8 mouse cellular contexts compared by ENCODE assay signal in the genomic region with DNA sequence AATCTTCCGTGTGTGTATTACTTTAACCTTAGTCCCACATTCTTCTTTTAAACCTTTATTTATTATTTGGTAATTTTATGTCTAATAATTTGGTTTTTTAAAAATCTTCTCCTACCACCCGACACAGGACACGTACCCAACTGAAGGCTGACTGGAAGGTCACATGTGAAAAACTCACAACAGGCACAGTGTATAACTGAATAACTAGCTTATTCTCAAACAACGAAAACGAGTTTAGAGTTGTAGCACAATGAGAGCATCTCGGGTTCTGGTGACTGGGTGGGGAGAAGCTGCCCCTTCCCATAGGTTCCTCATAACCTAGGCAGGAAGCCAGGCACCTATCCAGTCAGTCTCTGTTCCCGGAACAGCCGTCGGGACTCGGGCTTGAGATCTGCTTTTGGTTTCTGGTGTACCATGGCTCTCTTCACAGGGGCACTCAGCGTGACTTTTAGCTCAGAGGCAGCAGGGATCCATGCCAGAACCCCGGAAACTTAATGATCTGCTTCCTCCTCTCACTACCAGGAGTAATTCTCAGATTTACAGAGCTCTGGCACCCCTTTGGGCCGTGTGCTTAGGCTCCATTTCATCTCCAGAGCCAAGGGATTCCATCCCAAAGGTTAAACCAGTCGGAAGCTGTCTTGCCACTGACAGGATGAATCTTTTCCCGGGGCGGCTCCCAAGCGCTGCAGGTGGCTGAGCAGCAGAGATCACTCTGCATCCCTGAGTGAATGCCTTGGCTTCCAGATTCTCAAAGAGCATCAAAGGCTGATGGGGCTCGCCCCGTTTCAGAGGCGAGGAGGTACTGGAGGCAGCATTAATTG.
DNase-seq lines count a peak whose midpoint lies in the region; ATAC-seq and TF ChIP-seq lines count a peak whose summit lies in the region.

No protein-coding gene starts in this region.

- TF ChIP-seq CTCF in MEL (IDR thresholded peaks at IDR 0.05 in 2 of 3, conservative IDR thresholded peaks at IDR 0.05 in 1 of 3; ENCODE audit: control insufficient read depth in 1 of 3, insufficient read depth in 1 of 3, low read depth in 2 of 3, low read length in 3 of 3, poor library complexity in 1 of 3, severe bottlenecking in 1 of 3) = no peak
- no peak for TF ChIP-seq CTCF in bone marrow macrophage, adult 2 months (IDR thresholded peaks at IDR 0.05; ENCODE audit: low read depth, low read length)

- H3K79me2 ChIP-seq in MEL (ENCODE audit: control insufficient read depth, insufficient read depth, low read length, poor library complexity) = no peaks in the 10 kb centered on the region

- H3K36me3 ChIP-seq in MEL (ENCODE audit: control insufficient read depth in 1 of 2, insufficient read depth in 2 of 2, low read length in 2 of 2) = peaks cover 0 to 12% of the 10 kb centered on the region in 2 experiments; a peak in 2 of 4 replicates
- no peaks in the 10 kb centered on the region for H3K36me3 ChIP-seq in forebrain, embryonic 16.5 days (ENCODE audit: control insufficient read depth, insufficient read depth)
- H3K36me3 ChIP-seq in hindbrain, embryonic 10.5 days = no peaks in the 10 kb centered on the region
- H3K36me3 ChIP-seq in stomach, embryonic 14.5 days (ENCODE audit: control insufficient read depth, insufficient read depth, low read length) = no peaks in the 10 kb centered on the region

- 14% methylated on average over 20 of the region's 20 CpGs for WGBS in forebrain, embryonic 16.5 days
- 21% methylated on average over 20 of the region's 20 CpGs for WGBS in hindbrain, embryonic 10.5 days
- 11% methylated on average over 20 of the region's 20 CpGs for WGBS in stomach, embryonic 14.5 days

- H3K4me2 ChIP-seq in forebrain, embryonic 16.5 days (ENCODE audit: low read length) = peak overlapping the region; percentile 56
- peak overlapping the region; percentile 47 for H3K4me2 ChIP-seq in stomach, embryonic 14.5 days (replicated peaks; ENCODE audit: low read depth, low read length)

- H3K4me3 ChIP-seq in MEL (ENCODE audit: control insufficient read depth in 1 of 2, insufficient read depth in 1 of 2, low read depth in 2 of 2, low read length in 2 of 2) = peak overlapping the region; percentile 62 to 73
- peak overlapping the region; percentile 37 for H3K4me3 ChIP-seq in bone marrow macrophage, adult 2 months (ENCODE audit: insufficient read depth, low read length)
- peak overlapping the region; percentile 36 for H3K4me3 ChIP-seq in forebrain, embryonic 16.5 days (replicated peaks; ENCODE audit: low read length)
- H3K4me3 ChIP-seq in hindbrain, embryonic 10.5 days = peak overlapping the region; percentile 42
- H3K4me3 ChIP-seq in stomach, embryonic 14.5 days (ENCODE audit: low read depth, low read length) = peak overlapping the region; percentile 25

- no peak for TF ChIP-seq RAD21 in MEL (IDR thresholded peaks at IDR 0.05; ENCODE audit: low read depth, low read length)

- TF ChIP-seq POLR2A in MEL (IDR thresholded peaks at IDR 0.05; ENCODE audit: control insufficient read depth in 1 of 2, insufficient read depth in 1 of 2, low read depth in 1 of 2, low read length in 2 of 2, poor library complexity in 1 of 2) = peak in 1 of 2 experiments; percentile 19; a peak in 1 of 4 replicates
- TF ChIP-seq POLR2A in bone marrow macrophage, adult 2 months (IDR thresholded peaks at IDR 0.05; ENCODE audit: borderline replicate concordance, low read depth, low read length) = no peak

- peak overlapping the region; percentile 60 for H3K9ac ChIP-seq in MEL (ENCODE audit: control insufficient read depth, low read depth, low read length, poor library complexity, severe bottlenecking)
- peak overlapping the region; percentile 39 for H3K9ac ChIP-seq in forebrain, embryonic 16.5 days (replicated peaks; ENCODE audit: low read depth, low read length)
- H3K9ac ChIP-seq in stomach, embryonic 14.5 days (replicated peaks; ENCODE audit: low read depth, low read length) = no peak overlapping the region

- H3K4me1 ChIP-seq in MEL (ENCODE audit: control insufficient read depth in 1 of 2, insufficient read depth in 2 of 2, low read length in 2 of 2) = peaks cover 4 to 15% of the 10 kb centered on the region in 2 experiments; a peak in 3 of 4 replicates
- H3K4me1 ChIP-seq in bone marrow macrophage, adult 2 months (ENCODE audit: control insufficient read depth, insufficient read depth, low read length) = no peaks in the 10 kb centered on the region
- peaks cover 15% of the 10 kb centered on the region for H3K4me1 ChIP-seq in forebrain, embryonic 16.5 days (replicated peaks; ENCODE audit: control insufficient read depth, insufficient read depth, low read length)
- peaks cover 10% of the 10 kb centered on the region for H3K4me1 ChIP-seq in hindbrain, embryonic 10.5 days (replicated peaks)
- peaks cover 2% of the 10 kb centered on the region; the same call in 1 of the 2 replicates for H3K4me1 ChIP-seq in stomach, embryonic 14.5 days (ENCODE audit: control insufficient read depth, insufficient read depth, low read length)

- no peaks in the 10 kb centered on the region for H3K9me3 ChIP-seq in MEL (replicated peaks; ENCODE audit: insufficient read depth, low read length)
- H3K9me3 ChIP-seq in forebrain, embryonic 16.5 days (ENCODE audit: control insufficient read depth, low read length) = no peaks in the 10 kb centered on the region
- H3K9me3 ChIP-seq in hindbrain, embryonic 10.5 days = no peaks in the 10 kb centered on the region
- no peaks in the 10 kb centered on the region for H3K9me3 ChIP-seq in stomach, embryonic 14.5 days (ENCODE audit: control insufficient read depth, low read depth, low read length)

- peak; percentile 74 for DNase-seq in MEL (ENCODE audit: low read depth, low spot score)
- DNase-seq in hindbrain, embryonic 10.5 days (ENCODE audit: low spot score) = peak; percentile 23
- DNase-seq in layer of hippocampus, postnatal 25 days (ENCODE audit: extremely low spot score in 1 of 2, low spot score in 1 of 2) = peak; percentile 20 to 26
- no peak for DNase-seq in spleen, postnatal 4 days (ENCODE audit: low spot score in 2 of 2)

- H3K27me3 ChIP-seq in MEL (ENCODE audit: control insufficient read depth in 1 of 2, insufficient read depth in 2 of 2, low read length in 2 of 2) = no peaks in the 10 kb centered on the region
- H3K27me3 ChIP-seq in forebrain, embryonic 16.5 days (replicated peaks; ENCODE audit: control insufficient read depth, insufficient read depth, low read length) = no peaks in the 10 kb centered on the region
- peaks cover 2% of the 10 kb centered on the region; the same call in 1 of the 2 replicates for H3K27me3 ChIP-seq in hindbrain, embryonic 10.5 days (ENCODE audit: insufficient read depth, poor library complexity, severe bottlenecking)
- no peaks in the 10 kb centered on the region for H3K27me3 ChIP-seq in stomach, embryonic 14.5 days (ENCODE audit: control insufficient read depth, insufficient read depth, low read length)

- ATAC-seq in forebrain, embryonic 16.5 days = peak; percentile 60
- ATAC-seq in megakaryocyte progenitor cell, adult 5-6 weeks (replicated peaks; ENCODE audit: poor library complexity) = peak; percentile 37
- ATAC-seq in stomach, embryonic 14.5 days (ENCODE audit: insufficient number of reproducible peaks, insufficient read depth, low FRiP score, low read depth) = no peak; the same call in 1 of the 2 replicates

- no peak for TF ChIP-seq EP300 in MEL (IDR thresholded peaks at IDR 0.05; ENCODE audit: low read depth in 1 of 2, low read length in 2 of 2)

- H3K27ac ChIP-seq in MEL (ENCODE audit: control insufficient read depth, low read depth, low read length) = peak overlapping the region; percentile 67
- no peak overlapping the region for H3K27ac ChIP-seq in bone marrow macrophage, adult 2 months (ENCODE audit: insufficient read depth, low read depth, low read length)
- H3K27ac ChIP-seq in forebrain, embryonic 16.5 days (ENCODE audit: low read length) = peak overlapping the region; percentile 29; the same call in 1 of the 2 replicates
- no peak overlapping the region for H3K27ac ChIP-seq in hindbrain, embryonic 10.5 days
- H3K27ac ChIP-seq in stomach, embryonic 14.5 days (ENCODE audit: low read length) = no peak overlapping the region

TF ChIP-seq in MEL, 35 proteins besides CTCF, POLR2A, EP300 and RAD21:
- TF ChIP-seq ZKSCAN1 (IDR thresholded peaks at IDR 0.05; ENCODE audit: low read depth, low read length) = no peak
- peak; percentile 2; the same call in 1 of the 2 replicates for TF ChIP-seq SIN3A (IDR thresholded peaks at IDR 0.05; ENCODE audit: low read length)
- no peak for TF ChIP-seq POLR2AphosphoS2 (IDR thresholded peaks at IDR 0.05; ENCODE audit: low read length)
- TF ChIP-seq RCOR1 (IDR thresholded peaks at IDR 0.05; ENCODE audit: low read depth, low read length) = 0 out of 2 replicates have a peak, but pooled peaks have one; percentile 21

Comparison
In these comparisons a context has a peak if more than half of its experiments do, and no peak if none do; other contexts are left out.
1. DNase-seq: peak in MEL (single experiment), hindbrain, embryonic 10.5 days (single experiment) and layer of hippocampus, postnatal 25 days (2 of 2); none in spleen, postnatal 4 days (0 of 2).
2. H3K27ac ChIP-seq: peak in MEL (single experiment) and forebrain, embryonic 16.5 days (single experiment); none in bone marrow macrophage, adult 2 months (single experiment), hindbrain, embryonic 10.5 days (single experiment) and stomach, embryonic 14.5 days (single experiment).
3. Peak in every context shown above with its lines, with median percentiles within 50 percentile points of each other: H3K4me3 ChIP-seq.